Mouse (Mus musculus): ENCODE data around the gene Dok1. TPM values are rescaled to one million over a fixed set of nuclear protein-coding genes. Genes with fewer than 3 reads are reported as not detected.

Dok1 gene
- total RNA-seq, 1 experiment from 2014 or later: 39.6 TPM

GRCm38 (mm10) chr6:83024421-83024820 is 8.8 kb downstream of the Dok1 start:
- no peak for ATAC-seq (replicated peaks in 1 of 2; ENCODE audit: insufficient read depth in 1 of 2, low FRiP score in 2 of 2, low TSS enrichment in 1 of 2, low read depth in 1 of 2, poor library complexity in 2 of 2, severe bottlenecking in 2 of 2)

- ATAC-seq (replicated peaks in 1 of 2; ENCODE audit: insufficient read depth in 1 of 2, low FRiP score in 2 of 2, low TSS enrichment in 1 of 2, low read depth in 1 of 2, poor library complexity in 2 of 2, severe bottlenecking in 2 of 2): no peak
These were observed 9.5 kb downstream of the Dok1 start for GRCm38 (mm10) chr6:83023786-83024185.

- no peak for ATAC-seq (replicated peaks in 1 of 2; ENCODE audit: insufficient read depth in 1 of 2, low FRiP score in 2 of 2, low TSS enrichment in 1 of 2, low read depth in 1 of 2, poor library complexity in 2 of 2, severe bottlenecking in 2 of 2)
These were observed 10.3 kb downstream of the Dok1 start for GRCm38 (mm10) chr6:83023008-83023407.

GRCm38 (mm10) chr6:83020836-83021593 is 12.3 kb downstream of the Dok1 start:
- ATAC-seq (replicated peaks in 1 of 2; ENCODE audit: insufficient read depth in 1 of 2, low FRiP score in 2 of 2, low TSS enrichment in 1 of 2, low read depth in 1 of 2, poor library complexity in 2 of 2, severe bottlenecking in 2 of 2): no peak

- ATAC-seq (replicated peaks in 1 of 2; ENCODE audit: insufficient read depth in 1 of 2, low FRiP score in 2 of 2, low TSS enrichment in 1 of 2, low read depth in 1 of 2, poor library complexity in 2 of 2, severe bottlenecking in 2 of 2): 0 out of 4 replicates have a peak, but pooled peaks of 1 of the 2 experiments have one; percentile 18
These were observed 13.2 kb downstream of the Dok1 start for GRCm38 (mm10) chr6:83020121-83020520.

- no peak for ATAC-seq (replicated peaks in 1 of 2; ENCODE audit: insufficient read depth in 1 of 2, low FRiP score in 2 of 2, low TSS enrichment in 1 of 2, low read depth in 1 of 2, poor library complexity in 2 of 2, severe bottlenecking in 2 of 2)
These were observed 14.2 kb downstream of the Dok1 start for GRCm38 (mm10) chr6:83019044-83019443.

- ATAC-seq (replicated peaks in 1 of 2; ENCODE audit: insufficient read depth in 1 of 2, low FRiP score in 2 of 2, low TSS enrichment in 1 of 2, low read depth in 1 of 2, poor library complexity in 2 of 2, severe bottlenecking in 2 of 2): no peak
These were observed 16.1 kb downstream of the Dok1 start for GRCm38 (mm10) chr6:83017190-83017589.

- no peak for ATAC-seq (replicated peaks in 1 of 2; ENCODE audit: insufficient read depth in 1 of 2, low FRiP score in 2 of 2, low TSS enrichment in 1 of 2, low read depth in 1 of 2, poor library complexity in 2 of 2, severe bottlenecking in 2 of 2)
These were observed 17.5 kb downstream of the Dok1 start for GRCm38 (mm10) chr6:83015749-83016148.

- ATAC-seq (replicated peaks in 1 of 2; ENCODE audit: insufficient read depth in 1 of 2, low FRiP score in 2 of 2, low TSS enrichment in 1 of 2, low read depth in 1 of 2, poor library complexity in 2 of 2, severe bottlenecking in 2 of 2): peak; percentile 39 to 61; a peak in 1 of 4 replicates
These were observed 18.5 kb downstream of the Dok1 start for GRCm38 (mm10) chr6:83014482-83015466.

GRCm38 (mm10) chr6:83013444-83013843 is 19.8 kb downstream of the Dok1 start:
- ATAC-seq (replicated peaks in 1 of 2; ENCODE audit: insufficient read depth in 1 of 2, low FRiP score in 2 of 2, low TSS enrichment in 1 of 2, low read depth in 1 of 2, poor library complexity in 2 of 2, severe bottlenecking in 2 of 2): peak; percentile 57 to 77; a peak in 3 of 4 replicates

- ATAC-seq (replicated peaks in 1 of 2; ENCODE audit: insufficient read depth in 1 of 2, low FRiP score in 2 of 2, low TSS enrichment in 1 of 2, low read depth in 1 of 2, poor library complexity in 2 of 2, severe bottlenecking in 2 of 2): no peak
These were observed 21.5 kb downstream of the Dok1 start for GRCm38 (mm10) chr6:83011756-83012155.

GRCm38 (mm10) chr6:83011255-83011654 is 22.0 kb downstream of the Dok1 start:
- no peak for ATAC-seq (replicated peaks in 1 of 2; ENCODE audit: insufficient read depth in 1 of 2, low FRiP score in 2 of 2, low TSS enrichment in 1 of 2, low read depth in 1 of 2, poor library complexity in 2 of 2, severe bottlenecking in 2 of 2)

GRCm38 (mm10) chr6:83010010-83010409 is 23.3 kb downstream of the Dok1 start:
- ATAC-seq (replicated peaks in 1 of 2; ENCODE audit: insufficient read depth in 1 of 2, low FRiP score in 2 of 2, low TSS enrichment in 1 of 2, low read depth in 1 of 2, poor library complexity in 2 of 2, severe bottlenecking in 2 of 2): no peak

GRCm38 (mm10) chr6:83008659-83009058 is 24.6 kb downstream of the Dok1 start:
- ATAC-seq (replicated peaks in 1 of 2; ENCODE audit: insufficient read depth in 1 of 2, low FRiP score in 2 of 2, low TSS enrichment in 1 of 2, low read depth in 1 of 2, poor library complexity in 2 of 2, severe bottlenecking in 2 of 2): no peak

- ATAC-seq (replicated peaks in 1 of 2; ENCODE audit: insufficient read depth in 1 of 2, low FRiP score in 2 of 2, low TSS enrichment in 1 of 2, low read depth in 1 of 2, poor library complexity in 2 of 2, severe bottlenecking in 2 of 2): peak; percentile 33 to 43
These were observed 27.2 kb downstream of the Dok1 start for GRCm38 (mm10) chr6:83006114-83006513.

- ATAC-seq (replicated peaks in 1 of 2; ENCODE audit: insufficient read depth in 1 of 2, low FRiP score in 2 of 2, low TSS enrichment in 1 of 2, low read depth in 1 of 2, poor library complexity in 2 of 2, severe bottlenecking in 2 of 2): no peak
These were observed 27.7 kb downstream of the Dok1 start for GRCm38 (mm10) chr6:83005444-83006011.

GRCm38 (mm10) chr6:83004872-83005271 is 28.4 kb downstream of the Dok1 start:
- peak; percentile 84 to 85 for ATAC-seq (replicated peaks in 1 of 2; ENCODE audit: insufficient read depth in 1 of 2, low FRiP score in 2 of 2, low TSS enrichment in 1 of 2, low read depth in 1 of 2, poor library complexity in 2 of 2, severe bottlenecking in 2 of 2)

GRCm38 (mm10) chr6:83004309-83004708 is 29.0 kb downstream of the Dok1 start:
- no peak for ATAC-seq (replicated peaks in 1 of 2; ENCODE audit: insufficient read depth in 1 of 2, low FRiP score in 2 of 2, low TSS enrichment in 1 of 2, low read depth in 1 of 2, poor library complexity in 2 of 2, severe bottlenecking in 2 of 2)

Data from hematopoietic stem cell, adult 5-6 weeks (primary cell).